Mouse (Mus musculus): Measurements from ENCODE around the gene Pde12.
"Not testable (repeated sequence)": the region's sequence is repeated elsewhere in the genome, so short reads cannot be mapped to it uniquely, and the experiment has no call there.

Gene Pde12

DNA sequence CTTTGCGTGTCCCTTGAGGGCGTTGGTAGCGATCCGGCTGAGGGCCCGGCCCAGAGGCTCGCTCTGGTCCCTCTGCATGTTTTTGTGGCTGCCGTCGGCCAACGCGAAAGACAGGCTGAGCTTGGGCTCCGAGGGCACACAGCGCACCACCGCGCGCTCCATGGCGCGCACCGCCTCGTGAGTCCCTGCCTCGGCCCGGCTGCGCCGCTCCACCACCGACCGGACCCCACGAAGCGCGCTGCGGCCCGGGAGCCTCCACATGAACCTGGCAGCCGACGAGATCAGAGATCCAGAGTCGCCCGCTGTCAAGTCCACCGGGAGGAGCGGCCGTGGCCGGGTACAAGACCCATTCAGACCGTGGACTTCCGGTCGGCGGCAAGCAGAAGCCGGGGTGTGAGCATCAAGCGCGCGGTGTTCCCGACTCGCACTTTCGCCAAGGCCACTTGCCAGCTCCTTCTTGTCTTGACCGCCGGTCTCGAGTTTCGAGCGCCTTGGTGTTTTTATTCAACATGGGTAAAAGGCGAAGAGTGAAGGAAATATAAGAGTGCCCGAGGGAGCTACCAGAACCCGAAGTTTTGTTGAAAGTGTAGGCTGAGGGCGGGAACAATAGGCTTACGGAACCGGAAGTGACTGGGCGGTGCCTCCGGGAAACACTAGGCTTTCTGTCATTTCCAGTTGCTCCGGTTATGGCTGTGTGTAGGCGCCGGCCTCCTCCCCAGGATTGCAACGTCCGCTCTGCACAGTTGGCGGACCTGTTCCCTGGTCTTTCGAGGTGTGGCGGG is at the start of gene Pde12:
Pde12 (minus strand) TSS at position 592 of the 782 bp plus-strand sequence.
- DNase-seq: peak; percentile 77

DNA sequence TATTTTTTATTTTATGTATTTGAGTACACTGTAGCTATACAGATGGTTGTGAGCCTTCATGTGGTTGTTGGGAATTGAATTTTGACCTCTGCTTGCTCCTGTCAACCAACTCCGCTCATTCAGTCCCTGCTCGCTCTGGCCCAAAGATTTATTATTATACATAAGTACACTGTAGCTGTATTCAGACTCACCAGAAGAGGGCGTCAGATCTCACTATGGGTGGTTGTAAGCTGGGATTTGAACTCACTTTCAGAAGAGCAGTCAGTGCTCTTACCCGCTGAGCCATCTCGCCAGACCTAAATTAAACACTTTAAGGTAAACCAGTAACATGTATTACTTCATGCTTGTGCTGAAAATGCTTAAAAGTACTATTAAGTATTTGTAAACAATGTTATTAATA is 35.6 kb upstream of the Pde12 start:
- not testable (repeated sequence) for DNase-seq

DNA sequence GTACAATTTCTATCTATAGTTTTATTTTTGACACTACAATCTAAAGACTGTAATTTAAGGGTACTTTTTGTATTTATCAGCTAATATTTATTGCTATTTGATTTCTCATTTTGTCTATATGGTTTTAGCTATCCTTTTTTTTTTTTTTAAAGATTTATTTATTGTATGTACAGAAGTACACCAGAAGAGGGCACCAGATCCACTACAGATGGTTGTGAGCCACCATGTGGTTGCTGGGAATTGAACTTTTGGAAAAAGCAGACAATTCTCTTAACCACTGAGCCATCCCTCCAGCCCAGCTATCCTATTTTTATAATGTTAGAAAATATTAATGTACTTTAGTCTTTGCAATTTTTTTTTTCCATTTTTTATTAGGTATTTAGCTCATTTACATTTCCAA is 28.2 kb upstream of the Pde12 start:
- DNase-seq: no peak

DNA sequence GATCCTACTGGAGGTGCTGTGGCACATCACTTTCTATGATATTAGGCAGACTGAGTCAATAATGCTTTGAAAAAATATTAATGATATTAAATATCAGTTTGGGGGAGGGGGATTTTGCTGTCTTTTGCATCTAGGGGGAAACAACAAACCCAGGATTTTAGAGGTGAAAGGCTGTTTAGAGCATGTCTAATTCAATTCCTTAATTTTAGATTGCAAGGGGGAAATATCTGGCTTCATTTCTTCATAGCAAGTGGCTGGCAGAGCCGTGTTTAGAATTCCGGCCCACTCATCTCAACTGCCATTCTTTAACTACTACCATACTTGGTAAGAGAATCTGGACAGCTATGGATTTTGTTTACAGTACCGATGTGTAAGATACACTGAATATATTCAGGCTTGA is 23.3 kb upstream of the Pde12 start, which contains the start of gene Dnah12:
Dnah12 (plus strand) TSS at position 301 of the 400 bp plus-strand sequence.
- DNase-seq: no peak

DNA sequence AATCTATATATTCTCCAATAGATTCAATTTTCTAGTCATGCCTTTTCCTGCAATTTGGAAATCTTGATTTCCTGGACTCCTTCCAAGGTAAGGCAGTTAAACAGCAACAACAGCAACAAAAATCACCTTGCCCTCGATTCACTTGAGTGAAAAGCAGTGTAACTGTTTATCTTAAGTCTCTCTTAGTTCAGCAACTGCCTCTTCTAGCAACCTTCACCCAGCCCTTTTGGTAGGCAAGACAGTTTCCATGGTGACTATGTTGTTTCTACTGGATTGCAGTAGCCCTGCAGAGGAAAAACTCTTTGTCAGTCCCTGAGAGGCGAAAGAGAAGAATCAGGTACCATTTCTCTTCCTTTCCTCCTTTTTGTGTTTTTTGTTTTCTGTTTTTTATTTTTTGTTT is 21.7 kb upstream of the Pde12 start:
- DNase-seq: no peak

DNA sequence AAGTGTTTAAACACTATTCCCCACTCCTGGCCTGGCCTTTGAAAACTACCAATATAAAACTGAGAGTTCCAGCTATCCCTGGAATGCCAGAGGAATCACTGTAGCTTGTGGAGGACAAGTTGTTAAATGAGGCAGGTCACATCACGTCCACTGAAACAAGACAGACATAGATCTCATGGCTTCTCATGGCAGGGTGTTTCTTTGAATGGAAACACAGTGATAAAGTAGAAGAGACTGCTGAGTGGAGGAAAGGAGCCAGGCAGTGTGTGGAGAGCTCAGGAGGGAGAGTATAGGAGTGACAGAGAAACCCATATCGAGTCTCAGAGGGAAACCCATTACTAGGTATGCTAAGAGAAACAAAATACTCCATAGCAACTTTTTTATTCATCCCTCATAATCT is 21.0 kb upstream of the Pde12 start:
- no peak for DNase-seq

DNA sequence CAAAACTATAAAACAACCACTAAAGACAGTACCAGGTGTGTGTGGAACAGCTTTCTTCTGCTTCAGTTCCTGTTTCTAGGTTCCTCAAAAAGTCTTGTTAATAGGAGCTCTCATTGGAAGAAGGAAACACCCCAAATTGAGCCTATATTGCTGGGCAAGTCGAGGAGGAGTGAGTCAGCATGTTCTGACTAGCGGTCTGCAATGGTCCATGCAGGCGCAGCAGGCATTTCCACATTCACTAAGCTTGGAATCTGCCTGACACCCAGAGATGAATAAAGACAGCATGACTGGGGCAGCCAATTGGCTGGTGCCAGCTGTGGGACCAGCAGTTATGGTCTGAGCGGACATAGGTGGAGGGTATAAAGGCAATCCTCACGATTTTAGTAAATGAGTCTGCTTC is 6.1 kb upstream of the Pde12 start:
- DNase-seq: no peak

DNA sequence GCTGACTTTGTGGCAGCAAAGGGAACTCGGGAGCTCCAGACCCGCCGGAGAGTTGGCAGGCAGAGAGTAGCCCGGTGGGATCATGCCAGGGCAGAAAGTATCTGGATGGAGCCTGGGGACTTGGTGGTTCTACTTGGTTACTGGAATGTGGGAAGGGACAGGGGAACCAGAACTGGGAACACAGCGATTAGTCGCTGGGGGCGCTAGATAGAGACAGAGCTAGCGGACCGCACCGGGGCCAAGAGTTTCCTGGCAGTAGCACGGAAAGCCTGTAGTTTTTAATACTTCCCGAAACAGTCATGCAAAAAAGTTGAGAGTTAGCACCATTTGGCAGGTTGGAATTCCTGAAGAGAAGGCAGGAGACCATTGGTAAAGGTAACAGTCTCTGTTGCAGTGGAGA is 5.7 kb upstream of the Pde12 start:
- DNase-seq: no peak

DNA sequence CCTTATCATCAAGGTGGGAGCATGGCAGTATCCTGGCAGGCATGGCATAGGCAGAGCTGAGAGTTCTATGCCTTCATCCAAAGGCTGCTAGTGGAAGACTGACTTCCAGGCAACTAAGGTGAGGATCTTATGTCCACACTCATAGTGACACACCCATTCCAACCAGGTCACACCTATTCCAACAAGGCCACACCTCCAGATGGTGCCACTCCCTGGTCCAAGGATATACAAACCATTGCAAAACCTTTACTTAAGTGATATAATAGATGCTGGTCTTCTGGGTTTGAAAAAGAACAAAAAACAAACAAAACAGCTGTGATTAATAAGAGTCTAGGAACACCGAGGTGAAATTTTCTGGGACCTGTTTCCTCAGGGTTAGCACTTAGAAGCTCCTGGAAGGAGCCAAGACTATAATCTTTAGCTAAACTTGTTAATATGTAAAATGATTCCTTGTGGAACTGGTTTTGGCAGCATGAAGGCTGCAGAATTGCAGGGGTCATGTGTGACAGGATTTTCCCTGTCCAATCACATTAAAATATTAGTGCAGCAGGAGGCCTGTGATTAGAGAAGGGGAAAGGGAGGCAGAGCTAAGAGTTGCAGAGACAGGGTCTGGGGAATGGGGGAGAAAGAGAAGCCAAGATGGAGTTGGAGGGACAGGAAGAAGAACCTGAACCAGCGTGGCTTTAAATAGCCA is 4.9 kb upstream of the Pde12 start:
- DNase-seq: not testable (repeated sequence)

DNA sequence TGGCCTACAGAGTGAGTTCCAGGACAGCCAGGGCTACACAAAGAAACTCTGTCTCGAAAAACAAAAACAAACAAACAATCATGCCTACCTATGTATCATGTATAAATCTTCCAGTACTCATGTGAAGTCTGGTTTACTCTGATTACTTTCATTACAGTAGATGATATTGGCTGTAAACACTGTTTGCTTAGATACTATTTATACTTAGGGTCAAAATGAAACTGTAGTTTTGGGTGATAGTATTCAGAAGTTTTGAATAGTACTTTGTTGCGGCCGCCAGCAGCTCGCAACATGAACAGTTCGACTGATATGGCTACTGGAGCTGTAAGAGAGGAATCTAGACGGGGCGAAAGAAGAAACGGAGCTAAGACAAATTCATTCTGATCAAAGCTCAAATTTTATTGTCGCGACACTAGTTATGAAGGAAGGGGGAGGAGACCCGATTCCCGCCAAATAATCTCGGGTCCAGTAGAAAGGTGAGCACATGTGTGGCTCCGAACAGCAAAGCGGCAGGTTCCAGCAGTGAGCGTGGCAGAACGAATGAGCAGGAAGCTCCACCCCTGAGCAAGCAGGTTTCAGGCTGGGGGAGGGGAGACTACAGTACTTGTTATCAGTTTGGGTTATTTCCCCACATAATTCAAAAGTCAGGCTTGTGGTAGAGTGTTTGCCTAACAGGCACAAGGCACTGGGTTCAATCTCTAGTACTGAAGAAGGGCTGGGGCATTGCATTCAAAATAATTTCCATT is 2.4 kb upstream of the Pde12 start:
- DNase-seq: not testable (repeated sequence)

DNA sequence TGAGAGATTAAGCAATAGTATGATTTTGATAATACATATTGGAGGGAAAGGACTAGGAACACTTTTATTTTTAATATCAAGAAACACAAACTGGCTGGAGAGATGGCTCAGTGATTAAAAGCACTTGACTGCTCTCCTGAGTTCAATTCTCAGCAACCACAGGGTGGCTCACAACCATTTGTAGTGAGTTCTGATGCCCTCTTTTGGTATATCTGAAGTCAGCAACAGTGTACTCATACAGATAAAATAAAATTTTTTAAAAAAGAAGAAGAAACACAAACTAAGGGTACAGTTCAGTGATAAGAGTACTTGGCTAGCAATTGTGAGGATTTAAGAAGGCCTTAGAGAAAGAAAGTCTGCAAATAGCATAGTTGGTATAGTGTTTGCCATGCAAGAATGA is 1.3 kb upstream of the Pde12 start:
- DNase-seq: no peak

DNA sequence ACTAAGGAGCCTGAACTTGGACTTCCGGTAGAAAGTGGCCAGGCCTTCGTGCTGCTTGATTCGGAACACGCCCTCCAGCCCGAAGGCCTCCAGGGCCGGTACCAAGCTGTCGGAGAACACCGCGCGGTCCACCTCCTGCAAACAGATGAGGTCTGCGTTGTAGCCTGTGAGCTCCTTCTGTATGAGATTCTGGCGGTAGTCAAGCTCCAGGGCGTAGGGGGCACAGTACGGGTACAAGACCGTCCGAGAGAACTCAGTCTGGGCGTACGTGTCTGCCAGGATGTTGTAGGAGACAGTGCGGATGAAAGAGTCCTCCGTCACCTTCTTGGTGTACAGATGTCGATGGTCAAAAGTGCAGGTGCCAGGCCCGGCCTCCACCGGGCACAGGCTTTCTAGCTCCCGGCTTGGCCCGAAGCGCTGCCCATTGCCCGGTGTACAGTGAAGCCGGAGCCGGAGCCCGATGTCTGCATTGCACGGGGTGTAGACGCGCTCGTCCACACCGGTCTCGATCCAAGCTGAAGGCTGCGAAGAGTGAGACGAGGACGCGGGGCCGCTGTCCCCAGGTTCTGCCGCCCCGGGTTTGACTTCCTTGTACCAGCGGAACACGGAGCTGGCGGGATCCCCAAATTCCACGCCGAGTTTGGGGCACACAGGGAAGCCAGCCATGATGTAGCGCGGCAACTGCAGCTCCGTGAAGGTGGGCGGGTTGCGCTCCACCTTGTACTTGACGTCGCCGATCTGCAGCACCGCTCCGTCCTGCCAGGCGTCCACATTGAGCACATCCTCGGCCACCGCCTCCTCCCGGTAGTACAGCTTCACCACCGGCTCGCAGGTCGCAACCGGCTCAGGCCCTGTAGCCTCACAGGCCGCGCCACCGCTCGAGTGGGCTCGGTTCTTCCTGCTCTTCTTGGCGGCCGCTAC is 1.1 kb downstream of the Pde12 start:
- DNase-seq: peak; percentile 39

DNA sequence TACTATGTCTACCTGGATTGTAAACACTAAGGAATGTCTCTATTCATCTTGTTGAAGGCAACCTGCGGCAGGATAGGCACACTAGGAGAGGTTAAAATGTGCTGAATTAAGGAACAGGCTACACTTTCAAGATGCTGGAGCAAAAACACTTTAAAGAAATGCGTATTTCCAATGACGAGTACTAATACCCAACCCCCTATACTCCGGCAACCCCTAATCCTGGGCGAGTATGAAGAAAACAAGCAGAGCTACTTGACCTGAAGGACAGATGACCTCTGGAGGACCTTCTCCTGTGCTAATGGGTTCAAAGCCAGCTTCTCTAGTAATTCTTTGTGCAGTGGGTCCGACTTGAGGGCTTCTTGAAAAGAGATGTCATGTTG is 1.7 kb downstream of the Pde12 start:
- DNase-seq: no peak

DNA sequence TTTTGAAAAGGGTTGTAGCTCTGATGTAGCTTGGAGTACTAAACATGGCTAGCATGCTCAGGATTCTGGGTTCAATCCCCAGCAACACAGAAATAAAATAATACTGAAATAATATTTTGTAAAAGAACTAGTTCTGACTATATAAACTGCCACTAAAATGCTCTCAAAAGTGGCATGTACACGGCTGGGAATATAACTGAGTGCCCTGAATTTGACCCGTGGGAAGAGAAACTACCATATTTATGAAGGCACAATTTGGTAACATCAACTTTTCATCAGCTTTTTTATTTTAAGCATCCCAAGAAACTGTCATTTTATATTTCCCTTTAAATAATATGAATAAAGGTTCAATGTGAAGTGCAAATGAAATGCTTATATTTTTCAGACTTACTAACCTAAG is 5.8 kb downstream of the Pde12 start:
- DNase-seq: no peak

DNA sequence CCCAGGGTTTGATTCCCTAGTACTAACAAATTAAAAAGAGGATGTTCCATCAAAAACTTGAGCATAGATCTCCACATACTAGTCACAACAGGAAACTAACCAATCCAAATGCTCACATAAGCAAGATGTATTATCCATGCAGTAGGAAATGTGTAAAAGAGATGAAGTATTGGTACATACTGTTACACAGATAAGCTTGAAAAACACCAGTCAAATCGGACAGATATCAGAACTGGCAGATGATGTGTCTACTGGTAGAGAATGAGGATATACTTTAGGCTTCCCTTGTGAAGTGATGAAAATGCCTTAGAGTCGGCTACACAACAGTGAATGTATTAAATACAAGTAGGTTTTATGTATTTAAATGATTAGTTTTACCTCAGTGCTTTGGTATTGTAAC is 7.2 kb downstream of the Pde12 start:
- no peak for DNase-seq

DNA sequence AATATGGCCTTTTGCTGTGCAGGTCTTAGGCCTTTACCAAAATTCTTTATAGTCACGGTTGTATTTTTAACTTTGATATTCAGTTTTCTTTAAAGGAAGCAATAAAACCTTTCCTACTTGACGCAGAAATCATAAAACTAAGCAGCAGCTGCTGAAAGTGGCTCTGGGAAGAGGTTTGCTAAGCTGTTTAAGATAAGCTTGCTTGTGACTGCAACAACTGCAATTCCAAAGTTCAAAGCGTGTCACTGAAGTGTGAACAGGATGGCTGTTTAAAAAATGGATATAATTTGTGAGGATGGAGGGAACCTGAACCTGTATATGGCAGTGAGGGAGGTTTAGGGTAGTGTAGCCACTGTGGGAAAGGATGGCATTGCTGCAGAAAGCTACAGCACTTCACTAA is 7.7 kb downstream of the Pde12 start:
- no peak for DNase-seq

DNA sequence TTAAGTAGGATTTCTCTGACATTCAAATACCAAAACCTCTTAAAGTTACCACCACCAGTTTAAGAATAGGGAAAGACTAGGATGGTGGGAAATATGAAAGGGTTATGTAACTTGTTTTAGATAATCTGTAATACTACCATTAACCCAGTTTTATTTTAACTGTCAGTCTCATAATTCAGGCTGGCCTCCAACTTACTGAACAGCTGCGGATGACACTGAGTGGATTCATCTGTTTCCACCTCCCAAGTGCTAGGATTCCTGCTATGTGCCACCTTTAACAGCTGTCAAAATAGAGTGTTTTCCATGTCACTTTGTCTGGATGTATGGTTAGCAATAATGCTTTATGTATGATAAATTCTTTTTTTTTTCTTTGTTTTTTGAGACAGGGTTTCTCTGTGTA is 9.4 kb downstream of the Pde12 start:
- no peak for DNase-seq

DNA sequence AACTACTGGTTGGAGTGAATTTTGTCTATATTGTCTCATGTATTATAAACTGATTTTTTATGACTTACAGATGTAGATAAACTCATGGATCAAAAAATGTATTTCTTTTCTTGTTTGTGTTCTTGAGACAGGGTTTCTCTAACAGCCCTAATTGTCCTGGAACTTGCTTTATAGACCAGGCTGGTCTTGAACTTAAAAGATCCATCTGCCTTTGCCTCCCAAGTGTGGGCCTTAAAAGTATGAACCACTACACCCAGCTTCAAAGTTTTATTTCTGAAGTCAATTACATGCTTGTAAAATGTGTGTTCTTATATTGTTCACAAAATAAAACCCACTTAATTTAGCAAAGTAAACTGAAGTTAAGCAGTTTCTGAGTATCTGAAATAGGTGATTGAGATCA is 11.5 kb downstream of the Pde12 start:
- no peak for DNase-seq

DNA sequence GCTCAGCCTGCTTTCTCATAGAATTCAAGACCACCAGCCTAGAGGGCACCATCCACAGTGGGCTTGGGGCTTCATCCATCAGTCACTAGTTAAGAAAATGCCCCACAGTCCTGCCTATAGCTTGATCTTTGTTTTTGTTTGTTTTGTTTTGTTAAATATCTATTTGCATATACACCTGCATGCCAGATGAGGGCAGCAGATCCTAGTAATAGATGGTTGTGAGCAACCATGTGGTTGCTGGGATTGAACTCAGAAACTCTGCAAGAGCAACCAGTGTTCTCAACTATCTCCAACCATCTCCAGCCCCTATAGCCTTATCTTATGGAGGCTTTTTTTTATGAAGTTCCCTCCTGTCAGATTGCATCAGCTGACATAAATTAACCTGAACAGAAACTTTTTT is 17.8 kb downstream of the Pde12 start:
- DNase-seq: no peak

DNA sequence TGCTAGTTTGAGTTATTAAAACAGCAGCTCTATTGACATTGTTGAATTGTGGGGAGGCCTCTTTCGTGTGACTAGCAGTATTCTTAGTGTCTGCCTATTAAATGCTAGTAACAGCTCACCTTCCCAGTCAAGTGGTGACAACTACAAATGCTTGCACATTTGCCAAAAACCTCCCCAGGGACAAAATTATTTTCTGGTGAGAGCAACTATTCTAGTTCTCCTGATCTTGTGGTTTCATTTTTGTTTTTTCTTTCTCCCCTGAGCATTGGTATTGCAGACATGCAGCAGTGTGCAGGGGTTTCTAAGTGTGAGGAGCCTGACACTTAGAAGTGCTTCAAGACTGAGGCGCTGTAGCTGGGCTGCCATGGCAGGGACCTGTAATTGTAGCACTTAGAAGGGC is 21.9 kb downstream of the Pde12 start:
- DNase-seq: no peak

DNA sequence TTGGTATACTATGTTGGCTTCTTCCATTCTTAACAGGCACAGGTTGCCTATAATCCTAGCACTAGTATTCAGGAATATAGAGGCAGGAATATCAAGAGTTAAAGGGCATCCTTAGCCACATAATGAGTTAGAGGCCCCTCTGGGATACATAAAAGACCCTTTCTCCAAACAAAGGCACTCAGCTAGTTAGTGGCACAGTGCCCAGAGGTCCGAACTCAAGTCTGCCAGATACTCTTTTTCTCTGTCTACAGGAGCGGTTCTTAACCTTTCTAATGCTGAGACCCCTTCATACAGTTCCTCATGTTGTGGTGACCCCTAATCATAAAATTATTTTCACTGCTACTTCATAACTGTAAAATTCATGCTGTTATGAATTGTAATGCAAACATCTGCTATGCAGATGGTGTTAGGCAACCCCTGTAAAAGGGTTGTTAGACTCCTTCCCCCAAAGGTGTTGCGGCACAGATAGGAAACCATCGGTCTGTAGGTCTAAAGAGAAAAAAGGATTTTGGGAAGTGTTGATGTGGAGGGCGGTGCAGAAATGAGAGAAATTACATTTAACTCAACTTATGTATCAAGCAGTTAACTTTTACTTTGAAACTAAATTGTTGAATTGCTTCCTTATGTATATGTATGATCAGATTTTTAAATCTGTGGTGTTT is 23.6 kb downstream of the Pde12 start:
- peak; percentile 43 for DNase-seq

DNA sequence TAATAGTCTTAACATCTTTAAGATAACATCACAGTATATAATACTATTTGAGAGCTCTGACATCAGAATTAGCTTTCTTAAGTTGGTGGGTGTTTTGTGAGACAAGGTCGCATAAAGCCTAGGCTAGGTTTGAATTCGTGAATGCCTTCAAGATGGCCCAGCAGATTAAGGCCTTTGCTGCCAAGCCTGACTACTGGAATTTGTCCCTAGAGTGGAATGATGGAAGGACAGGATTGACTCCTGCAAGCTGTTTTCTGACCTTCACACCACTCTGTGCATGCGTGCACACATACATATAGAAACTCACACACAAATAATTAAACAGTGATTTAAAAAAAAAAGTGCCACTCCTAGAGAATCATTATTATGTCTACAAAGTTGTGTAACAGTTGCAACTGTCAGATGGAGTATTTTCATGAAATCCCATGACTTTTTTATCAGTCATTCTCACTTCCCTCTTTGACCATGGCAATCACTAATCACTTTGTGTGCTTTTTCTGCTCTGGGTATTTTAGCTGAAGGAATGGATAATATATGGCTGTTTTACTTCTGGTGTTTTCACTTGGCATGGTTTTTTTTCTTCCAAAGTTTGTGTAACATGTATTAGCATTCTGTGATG is 26.6 kb downstream of the Pde12 start:
- no peak for DNase-seq
